Mouse (Mus musculus): ENCODE results near the gene Tagln. TPM values are rescaled to one million over a fixed set of nuclear protein-coding genes. Genes with fewer than 3 reads are reported as not detected.

Tagln gene
- total and polyA plus RNA-seq, 3 experiments, result 0.42 to 1.1 TPM; not detected in 1

DNA sequence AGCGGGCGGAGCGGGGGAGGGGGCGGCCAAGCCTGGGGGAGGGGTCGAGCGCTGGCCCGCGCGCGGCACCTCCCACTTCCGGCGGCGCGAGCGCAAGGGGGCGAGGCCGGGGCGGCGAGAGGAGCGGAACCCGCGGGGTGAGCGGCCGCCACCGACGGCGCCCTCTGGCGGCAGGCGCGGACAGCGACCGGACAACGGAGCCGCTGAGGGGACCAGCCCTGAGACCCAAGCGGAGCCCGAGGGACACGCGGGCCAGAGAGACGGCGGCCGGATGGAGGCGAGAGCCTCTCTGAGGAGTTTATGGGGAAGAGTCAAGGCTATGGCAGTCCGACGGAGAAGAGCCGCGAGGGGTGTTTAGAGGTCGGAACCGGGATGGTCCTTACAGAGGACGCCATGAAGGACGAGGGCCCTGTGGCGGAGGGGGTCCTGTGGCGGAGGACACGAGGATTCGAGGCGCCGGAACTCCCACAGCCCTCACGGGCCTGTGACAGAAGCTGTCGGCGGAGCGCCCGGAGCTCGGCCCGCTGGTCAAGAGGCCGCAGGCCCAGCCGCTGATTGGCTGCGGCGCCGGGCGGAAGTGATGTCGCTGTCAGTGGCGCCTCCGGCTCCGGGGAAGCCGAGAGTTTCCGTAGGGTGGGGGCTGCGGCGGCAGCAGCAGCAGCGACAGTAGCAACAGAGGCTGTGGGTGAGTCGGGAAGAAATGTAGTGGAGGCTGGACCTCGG, 29.3 kb downstream of the Tagln start, which contains the start of the genes Pcsk7 and Rnf214 (continued):
- TF ChIP-seq USF1 (IDR thresholded peaks at IDR 0.05; ENCODE audit: low read depth, low read length) (peak; percentile 32; the same call in 1 of the 2 replicates), ETS1 (IDR thresholded peaks at IDR 0.05; ENCODE audit: low read depth, low read length) (no peak), MYB (IDR thresholded peaks at IDR 0.05; ENCODE audit: low read depth, low read length) (no peak), ZC3H11A (IDR thresholded peaks at IDR 0.05; ENCODE audit: low read depth, low read length) (no peak)

- Histone ChIP-seq H3K36me3 (ENCODE audit: control insufficient read depth in 1 of 2, insufficient read depth in 2 of 2, low read length in 2 of 2) (peaks cover 0 to 5% of the 10 kb centered on the region in 2 experiments; a peak in 1 of 4 replicates), H3K4me1 (ENCODE audit: control insufficient read depth in 1 of 2, insufficient read depth in 2 of 2, low read length in 2 of 2) (peaks cover 3 to 8% of the 10 kb centered on the region in 2 experiments), H3K79me2 (ENCODE audit: control insufficient read depth, insufficient read depth, low read length, poor library complexity) (peaks cover 15% of the 10 kb centered on the region), H3K27me3 (ENCODE audit: control insufficient read depth in 1 of 2, insufficient read depth in 2 of 2, low read length in 2 of 2) (no peaks in the 10 kb centered on the region), H3K4me3 (ENCODE audit: control insufficient read depth in 1 of 2, insufficient read depth in 1 of 2, low read depth in 2 of 2, low read length in 2 of 2) (peak overlapping the region; percentile 93 to 94), H3K9ac (ENCODE audit: control insufficient read depth, low read depth, low read length, poor library complexity, severe bottlenecking) (peak overlapping the region; percentile 75), H3K27ac (ENCODE audit: control insufficient read depth, low read depth, low read length) (peak overlapping the region; percentile 12; the same call in 1 of the 2 replicates), H3K9me3 (replicated peaks; ENCODE audit: insufficient read depth, low read length) (no peaks in the 10 kb centered on the region)
- no peak for TF ChIP-seq POLR2A (IDR thresholded peaks at IDR 0.05; ENCODE audit: control insufficient read depth in 1 of 2, insufficient read depth in 1 of 2, low read depth in 1 of 2, low read length in 2 of 2, poor library complexity in 1 of 2)
- TF ChIP-seq GATA1 (IDR thresholded peaks at IDR 0.05; ENCODE audit: low read depth, low read length), result no peak
- TF ChIP-seq GABPA (IDR thresholded peaks at IDR 0.05; ENCODE audit: low read depth, low read length), result no peak
- TF ChIP-seq POLR2AphosphoS2 (IDR thresholded peaks at IDR 0.05; ENCODE audit: low read length), result no peak
- no peak for TF ChIP-seq ETS1 (IDR thresholded peaks at IDR 0.05; ENCODE audit: low read depth, low read length)
- no peak for TF ChIP-seq MAZ (IDR thresholded peaks at IDR 0.05; ENCODE audit: low read depth, low read length)
- no peak for TF ChIP-seq HCFC1 (IDR thresholded peaks at IDR 0.05; ENCODE audit: low read depth, low read length)
- TF ChIP-seq TBP (IDR thresholded peaks at IDR 0.05; ENCODE audit: low read depth, low read length), result no peak
- TF ChIP-seq ZMIZ1 (IDR thresholded peaks at IDR 0.05; ENCODE audit: low read depth, low read length), result no peak
- peak; percentile 32 for DNase-seq (ENCODE audit: low read depth, low spot score)
Measured at GRCm38 (mm10) chr9:45905811-45906237, 30.0 kb downstream of the Tagln start.

- Histone ChIP-seq H3K27me3 (ENCODE audit: control insufficient read depth in 1 of 2, insufficient read depth in 2 of 2, low read length in 2 of 2) (no peaks in the 10 kb centered on the region), H3K9me3 (replicated peaks; ENCODE audit: insufficient read depth, low read length) (no peaks in the 10 kb centered on the region), H3K27ac (ENCODE audit: control insufficient read depth, low read depth, low read length) (no peak overlapping the region), H3K4me1 (ENCODE audit: control insufficient read depth in 1 of 2, insufficient read depth in 2 of 2, low read length in 2 of 2) (peaks cover 3 to 8% of the 10 kb centered on the region in 2 experiments), H3K4me3 (ENCODE audit: control insufficient read depth in 1 of 2, insufficient read depth in 1 of 2, low read depth in 2 of 2, low read length in 2 of 2) (no peak overlapping the region; a peak in 1 of 4 replicates), H3K9ac (ENCODE audit: control insufficient read depth, low read depth, low read length, poor library complexity, severe bottlenecking) (no peak overlapping the region), H3K79me2 (ENCODE audit: control insufficient read depth, insufficient read depth, low read length, poor library complexity) (peaks cover 15% of the 10 kb centered on the region), H3K36me3 (ENCODE audit: control insufficient read depth in 1 of 2, insufficient read depth in 2 of 2, low read length in 2 of 2) (peaks cover 0 to 5% of the 10 kb centered on the region in 2 experiments; a peak in 2 of 4 replicates)
- no peak for TF ChIP-seq HCFC1 (IDR thresholded peaks at IDR 0.05; ENCODE audit: low read depth, low read length)
- no peak for DNase-seq (ENCODE audit: low read depth, low spot score)
Measured at GRCm38 (mm10) chr9:45905196-45905595, 30.7 kb downstream of the Tagln start.
